Mouse (Mus musculus): ENCODE data around the gene Hdac9. TPM values are rescaled to one million over a fixed set of nuclear protein-coding genes. Genes with fewer than 3 reads are reported as not detected.

Hdac9 gene
- polyA plus RNA-seq, 1 experiment from 2014 or later = 13.1 TPM

DNA sequence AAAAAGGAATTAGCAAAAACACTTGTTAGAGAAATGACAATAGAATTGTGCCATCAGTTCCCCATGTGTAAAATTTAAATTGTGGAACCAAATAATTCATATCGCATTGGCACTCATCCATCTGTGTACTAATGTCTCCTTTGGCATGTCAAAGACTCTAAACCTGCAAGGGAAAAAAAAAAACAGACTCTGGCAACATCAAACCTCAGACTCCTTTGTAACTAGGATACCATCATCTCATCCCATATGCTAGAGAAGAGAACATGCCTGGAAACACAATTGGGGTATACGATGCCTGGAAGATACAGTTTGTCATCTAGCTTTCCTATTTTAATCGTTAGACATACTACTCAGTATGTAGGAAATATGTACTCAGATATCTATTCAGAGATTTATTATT is 347.4 kb downstream of the Hdac9 start:
- peak; percentile 44 for ATAC-seq (replicated peaks)
- WGBS = 67% methylated on average over 3 of the region's 3 CpGs

DNA sequence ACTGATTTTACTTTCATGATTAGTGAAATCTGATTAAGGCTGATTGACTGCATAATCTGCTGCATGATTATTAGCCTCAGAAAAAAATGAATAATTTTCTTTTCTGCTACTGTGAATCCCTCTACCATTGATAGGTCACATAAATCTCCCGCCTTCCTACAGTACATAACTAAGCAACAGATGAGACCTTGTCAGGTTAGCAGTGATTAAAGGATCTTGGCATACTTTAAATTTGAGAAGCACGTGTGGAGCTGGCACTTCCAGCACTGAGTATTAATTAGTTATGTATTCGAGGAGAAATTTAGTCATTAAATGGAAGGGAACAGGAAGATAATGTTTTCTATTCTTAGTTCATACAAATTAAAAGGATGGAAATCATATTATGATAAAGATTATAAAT is 347.8 kb downstream of the Hdac9 start:
- H3K4me2 ChIP-seq (replicated peaks) = no peak overlapping the region
- H3K9ac ChIP-seq (replicated peaks) = no peak overlapping the region
- H3K27ac ChIP-seq (replicated peaks) = no peak overlapping the region
- no peaks in the 10 kb centered on the region for H3K36me3 ChIP-seq
- no peaks in the 10 kb centered on the region for H3K27me3 ChIP-seq
- H3K9me3 ChIP-seq = no peaks in the 10 kb centered on the region
- ATAC-seq (replicated peaks) = peak; percentile 83
- 42% methylated on average over 3 of the region's 3 CpGs for WGBS
- no peak overlapping the region for H3K4me3 ChIP-seq
- peaks cover 2% of the 10 kb centered on the region; the same call in 1 of the 2 replicates for H3K4me1 ChIP-seq

More for the DNA sequence above, 347.4 kb downstream of the Hdac9 start:
- Histone ChIP-seq H3K4me1 (peaks cover 2% of the 10 kb centered on the region; the same call in 1 of the 2 replicates), H3K27ac (replicated peaks) (no peak overlapping the region), H3K27me3 (no peaks in the 10 kb centered on the region), H3K4me2 (replicated peaks) (no peak overlapping the region), H3K4me3 (no peak overlapping the region), H3K9ac (replicated peaks) (no peak overlapping the region), H3K36me3 (no peaks in the 10 kb centered on the region), H3K9me3 (no peaks in the 10 kb centered on the region)

GRCm38 (mm10) chr12:34562331-34562730 is 354.6 kb downstream of the Hdac9 start:
- Histone ChIP-seq H3K9ac (replicated peaks) (no peak overlapping the region), H3K4me2 (replicated peaks) (no peak overlapping the region), H3K27ac (replicated peaks) (no peak overlapping the region), H3K4me3 (no peak overlapping the region), H3K9me3 (no peaks in the 10 kb centered on the region), H3K27me3 (no peaks in the 10 kb centered on the region), H3K36me3 (no peaks in the 10 kb centered on the region), H3K4me1 (no peaks in the 10 kb centered on the region)
- no peak for ATAC-seq (replicated peaks)
- WGBS = 82% methylated on average over 2 of the region's 2 CpGs

DNA sequence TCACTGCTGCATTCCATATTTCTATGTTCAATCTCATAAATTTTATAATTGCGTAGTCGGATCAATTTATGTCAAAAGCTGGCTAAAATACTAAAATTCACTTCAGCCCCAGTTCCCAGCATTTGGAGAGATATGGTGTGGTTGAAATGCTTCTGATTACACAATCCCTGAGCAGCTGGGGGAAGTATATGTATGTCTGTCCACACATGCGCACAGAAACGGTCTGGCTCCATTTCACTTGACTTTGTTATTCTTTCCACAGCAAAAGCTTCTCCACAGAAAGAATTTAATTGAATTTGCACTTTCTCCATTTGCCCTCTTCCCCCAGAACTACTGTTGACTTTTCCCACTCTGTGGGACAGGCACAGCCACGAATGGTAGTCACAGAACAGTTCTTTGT is 357.9 kb downstream of the Hdac9 start:
- no peaks in the 10 kb centered on the region for H3K9me3 ChIP-seq
- 73% methylated on average over 5 of the region's 5 CpGs for WGBS
- no peaks in the 10 kb centered on the region for H3K36me3 ChIP-seq
- H3K4me3 ChIP-seq = no peak overlapping the region
- no peak overlapping the region for H3K27ac ChIP-seq (replicated peaks)
- ATAC-seq (replicated peaks) = no peak
- no peak overlapping the region for H3K9ac ChIP-seq (replicated peaks)
- no peak overlapping the region for H3K4me2 ChIP-seq (replicated peaks)
- no peaks in the 10 kb centered on the region for H3K27me3 ChIP-seq
- H3K4me1 ChIP-seq = no peaks in the 10 kb centered on the region

DNA sequence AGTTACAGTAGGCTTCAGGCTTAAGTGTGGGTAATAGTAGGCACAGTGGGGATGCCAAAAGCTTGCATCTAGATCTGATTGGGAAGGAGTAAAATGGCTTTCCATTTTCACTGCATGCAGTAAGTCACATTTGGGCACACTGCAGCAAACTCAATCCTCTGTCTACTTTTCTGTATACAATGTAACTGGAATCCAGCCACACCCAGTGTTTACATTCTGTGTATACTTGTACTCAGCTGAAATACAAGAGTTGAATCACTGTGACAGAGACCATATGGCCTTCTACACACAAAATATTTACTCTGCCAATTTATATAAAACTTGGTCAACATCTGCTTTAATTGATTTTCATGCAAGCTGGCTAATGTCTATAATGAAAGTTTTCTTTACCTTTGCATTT is 362.1 kb downstream of the Hdac9 start:
- H3K27ac ChIP-seq (replicated peaks) = no peak overlapping the region
- no peaks in the 10 kb centered on the region for H3K4me1 ChIP-seq
- H3K9ac ChIP-seq (replicated peaks) = no peak overlapping the region
- H3K36me3 ChIP-seq = no peaks in the 10 kb centered on the region
- ATAC-seq (replicated peaks) = no peak
- H3K27me3 ChIP-seq = no peaks in the 10 kb centered on the region
- no peaks in the 10 kb centered on the region for H3K9me3 ChIP-seq
- no peak overlapping the region for H3K4me3 ChIP-seq
- H3K4me2 ChIP-seq (replicated peaks) = no peak overlapping the region

DNA sequence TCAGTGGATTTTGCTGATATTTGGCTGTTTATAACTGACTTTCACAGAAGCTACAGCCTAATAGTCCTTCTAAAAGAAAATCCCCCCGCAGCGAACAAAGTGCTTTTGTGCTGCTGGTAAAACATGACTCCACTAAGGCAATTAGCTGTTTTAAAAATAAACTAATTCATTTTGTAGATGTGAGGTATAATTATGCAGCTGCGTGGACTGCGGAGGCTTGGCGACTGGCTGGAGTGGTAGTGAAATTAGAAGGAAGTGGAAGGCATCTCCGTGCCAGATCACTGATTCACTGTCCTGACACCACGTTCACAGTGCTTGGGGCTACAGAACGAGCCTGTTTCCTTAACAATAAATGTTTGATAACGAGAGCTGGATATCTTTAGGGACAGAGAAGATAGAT is 366.6 kb downstream of the Hdac9 start:
- 32% methylated on average over 9 of the region's 9 CpGs for WGBS
- Histone ChIP-seq H3K9me3 (no peaks in the 10 kb centered on the region), H3K27me3 (no peaks in the 10 kb centered on the region), H3K9ac (replicated peaks) (no peak overlapping the region), H3K27ac (replicated peaks) (no peak overlapping the region), H3K4me2 (replicated peaks) (no peak overlapping the region), H3K4me3 (no peak overlapping the region), H3K4me1 (no peaks in the 10 kb centered on the region), H3K36me3 (no peaks in the 10 kb centered on the region)
- ATAC-seq (replicated peaks) = 0 out of 2 replicates have a peak, but pooled peaks have one; percentile 43

GRCm38 (mm10) chr12:34529165-34529545 is 387.7 kb downstream of the Hdac9 start:
- Histone ChIP-seq H3K4me1 (peaks cover 32% of the 10 kb centered on the region), H3K27ac (replicated peaks) (peak overlapping the region; percentile 82), H3K9ac (replicated peaks) (0 out of 2 replicates have a peak overlapping the region, but pooled peaks have one; percentile 31), H3K9me3 (no peaks in the 10 kb centered on the region), H3K4me2 (replicated peaks) (peak overlapping the region; percentile 43), H3K36me3 (no peaks in the 10 kb centered on the region), H3K4me3 (0 out of 2 replicates have a peak overlapping the region, but pooled peaks have one; percentile 28), H3K27me3 (no peaks in the 10 kb centered on the region)
- peak; percentile 17; the same call in 1 of the 2 replicates for ATAC-seq (replicated peaks)
- 6% methylated on average over 3 of the region's 3 CpGs for WGBS

GRCm38 (mm10) chr12:34528201-34529164 is 388.4 kb downstream of the Hdac9 start:
- whole genome bisulfite sequencing = 2% methylated on average over 11 of the region's 11 CpGs
- Histone ChIP-seq H3K4me1 (peaks cover 32% of the 10 kb centered on the region), H3K9me3 (no peaks in the 10 kb centered on the region), H3K9ac (replicated peaks) (peak overlapping the region; percentile 31), H3K4me2 (replicated peaks) (peak overlapping the region; percentile 43), H3K27me3 (no peaks in the 10 kb centered on the region), H3K4me3 (peak overlapping the region; percentile 28), H3K27ac (replicated peaks) (peak overlapping the region; percentile 82), H3K36me3 (no peaks in the 10 kb centered on the region)
- peak; percentile 89 for ATAC-seq (replicated peaks)

DNA sequence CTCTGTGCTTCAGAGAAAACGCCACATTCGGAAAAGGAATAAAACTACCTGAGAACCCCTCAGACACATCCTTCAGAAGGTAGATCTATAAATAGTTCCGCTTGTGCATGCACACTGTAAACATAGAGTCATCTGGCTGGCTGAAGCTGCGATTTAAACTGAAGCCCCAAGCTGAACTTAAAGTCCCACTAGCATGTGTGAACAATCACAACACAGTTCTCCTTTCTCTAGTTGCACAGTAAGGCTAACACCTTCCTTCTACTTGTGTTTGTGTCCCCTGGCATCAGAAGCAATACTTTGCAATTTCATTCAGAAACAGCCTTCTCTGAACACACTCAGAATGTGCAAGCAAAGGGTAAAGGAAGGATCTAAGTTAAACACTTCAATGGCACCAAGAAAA is 389.1 kb downstream of the Hdac9 start:
- WGBS = 32% methylated on average over 4 of the region's 4 CpGs
- H3K4me3 ChIP-seq = peak overlapping the region; percentile 28
- peak overlapping the region; percentile 31; the same call in 1 of the 2 replicates for H3K9ac ChIP-seq (replicated peaks)
- H3K4me2 ChIP-seq (replicated peaks) = peak overlapping the region; percentile 43
- ATAC-seq (replicated peaks) = no peak
- no peaks in the 10 kb centered on the region for H3K27me3 ChIP-seq
- H3K36me3 ChIP-seq = no peaks in the 10 kb centered on the region
- H3K27ac ChIP-seq (replicated peaks) = peak overlapping the region; percentile 82
- H3K4me1 ChIP-seq = peaks cover 32% of the 10 kb centered on the region
- no peaks in the 10 kb centered on the region for H3K9me3 ChIP-seq

- Histone ChIP-seq H3K9me3 (no peaks in the 10 kb centered on the region), H3K4me2 (replicated peaks) (no peak overlapping the region), H3K9ac (replicated peaks) (no peak overlapping the region), H3K36me3 (no peaks in the 10 kb centered on the region), H3K27me3 (no peaks in the 10 kb centered on the region), H3K27ac (replicated peaks) (no peak overlapping the region), H3K4me1 (no peaks in the 10 kb centered on the region), H3K4me3 (no peak overlapping the region)
- 92% methylated on average over 2 of the region's 2 CpGs for WGBS
- ATAC-seq (replicated peaks) = no peak
These were observed 395.4 kb downstream of the Hdac9 start for GRCm38 (mm10) chr12:34521468-34521867.

GRCm38 (mm10) chr12:34516769-34517562 is 399.9 kb downstream of the Hdac9 start:
- H3K27ac ChIP-seq (replicated peaks) = no peak overlapping the region

DNA sequence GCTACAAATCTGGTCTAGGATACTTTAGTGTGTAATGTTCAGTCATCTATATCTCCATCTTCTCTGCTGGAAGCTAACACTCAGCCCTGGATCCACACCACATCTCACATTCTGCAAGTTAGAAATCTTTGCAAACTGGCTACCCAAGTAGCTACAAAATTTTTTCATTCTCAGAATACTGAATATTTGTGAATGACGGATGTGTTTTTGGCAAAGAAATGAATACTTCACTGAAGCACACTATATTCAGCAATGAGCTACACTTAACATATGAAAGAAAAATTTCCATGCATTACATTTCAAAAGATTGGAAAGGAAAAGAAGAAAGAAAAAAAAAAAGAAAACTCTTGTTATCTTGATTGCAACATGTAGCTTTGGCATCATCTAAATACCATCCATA is 410.6 kb downstream of the Hdac9 start:
- Histone ChIP-seq H3K9me3 (no peaks in the 10 kb centered on the region), H3K4me1 (no peaks in the 10 kb centered on the region), H3K27ac (replicated peaks) (no peak overlapping the region), H3K4me3 (no peak overlapping the region), H3K9ac (replicated peaks) (no peak overlapping the region), H3K4me2 (replicated peaks) (no peak overlapping the region), H3K27me3 (no peaks in the 10 kb centered on the region), H3K36me3 (no peaks in the 10 kb centered on the region)
- ATAC-seq (replicated peaks) = no peak
- 82% methylated on average over 1 of the region's 1 CpGs for WGBS

More at GRCm38 (mm10) chr12:34516769-34517562, 399.9 kb downstream of the Hdac9 start:
- H3K36me3 ChIP-seq = no peaks in the 10 kb centered on the region
- no peaks in the 10 kb centered on the region for H3K27me3 ChIP-seq
- H3K4me2 ChIP-seq (replicated peaks) = no peak overlapping the region
- H3K4me3 ChIP-seq = no peak overlapping the region
- WGBS = 76% methylated on average over 6 of the region's 6 CpGs
- H3K9me3 ChIP-seq = no peaks in the 10 kb centered on the region
- no peaks in the 10 kb centered on the region for H3K4me1 ChIP-seq
- H3K9ac ChIP-seq (replicated peaks) = no peak overlapping the region
- ATAC-seq (replicated peaks) = no peak; the same call in 1 of the 2 replicates

Data from forebrain, embryonic 15.5 days (tissue).